Comparison of ENCODE assay signal across 14 mouse cellular contexts in genomic region chr14:121719638-121720601, GRCm38 (mm10).
A peak's percentile ranks its signal among the peaks of the same experiment; 100 is the strongest.
DNase-seq lines count a peak whose midpoint lies in the region; ATAC-seq and TF ChIP-seq lines count a peak whose summit lies in the region.
"Had no signal": no experiment of that assay in that cellular context is flagged by ENCODE, and none has a peak within 500 bp of the region (broad histone marks: within the 10 kb centered on the region; RNA-seq: fewer than 3 reads in every experiment).

No protein-coding gene starts in this region.

- no peaks in the 10 kb centered on the region for H3K27me3 ChIP-seq in liver, adult 2 months (ENCODE audit: control insufficient read depth, insufficient read depth, low read length)
- no peaks in the 10 kb centered on the region for H3K27me3 ChIP-seq in liver, embryonic 12.5 days (replicated peaks)
- H3K27me3 ChIP-seq in midbrain, embryonic 13.5 days = no peaks in the 10 kb centered on the region
- H3K27me3 ChIP-seq: embryonic facial prominence, embryonic 12.5 days had no signal

- H3K27ac ChIP-seq in liver, adult 2 months (replicated peaks; ENCODE audit: insufficient read depth, low read depth, low read length) = peak overlapping the region; percentile 68
- H3K27ac ChIP-seq in liver, embryonic 12.5 days = no peak overlapping the region
- no peak overlapping the region for H3K27ac ChIP-seq in midbrain, embryonic 13.5 days
- H3K27ac ChIP-seq: embryonic facial prominence, embryonic 12.5 days; macrophage had no signal

- TF ChIP-seq POLR2A in liver, adult 2 months (IDR thresholded peaks at IDR 0.05; ENCODE audit: extremely low read depth, insufficient read depth, low read length) = no peak

- H3K4me3 ChIP-seq in liver, adult 2 months (ENCODE audit: insufficient read depth, low read depth, low read length) = no peak overlapping the region
- no peak overlapping the region for H3K4me3 ChIP-seq in liver, embryonic 12.5 days
- no peak overlapping the region for H3K4me3 ChIP-seq in midbrain, embryonic 13.5 days (replicated peaks)
- H3K4me3 ChIP-seq: embryonic facial prominence, embryonic 12.5 days; myocyte had no signal

- H3K4me2 ChIP-seq in liver, embryonic 12.5 days = no peak overlapping the region
- H3K4me2 ChIP-seq in midbrain, embryonic 13.5 days (replicated peaks) = no peak overlapping the region
- H3K4me2 ChIP-seq: embryonic facial prominence, embryonic 12.5 days had no signal

- peaks cover 20% of the 10 kb centered on the region for H3K4me1 ChIP-seq in liver, adult 2 months (ENCODE audit: control insufficient read depth, insufficient read depth, low read length)
- peaks cover 10% of the 10 kb centered on the region; the same call in 1 of the 2 replicates for H3K4me1 ChIP-seq in liver, embryonic 12.5 days
- peaks cover 10% of the 10 kb centered on the region for H3K4me1 ChIP-seq in midbrain, embryonic 13.5 days (replicated peaks)

- no peaks in the 10 kb centered on the region for H3K79me2 ChIP-seq in liver, adult 2 months (ENCODE audit: control insufficient read depth, insufficient read depth, low read length)

- no peaks in the 10 kb centered on the region for H3K9me3 ChIP-seq in liver, embryonic 12.5 days (replicated peaks)
- no peaks in the 10 kb centered on the region for H3K9me3 ChIP-seq in midbrain, embryonic 13.5 days
- H3K9me3 ChIP-seq: embryonic facial prominence, embryonic 12.5 days had no signal

- DNase-seq in adrenal gland, postnatal 14 days = peak; percentile 40
- no peak for DNase-seq in adrenal gland, adult 8-10 months
- DNase-seq in liver, adult 2 months (ENCODE audit: extremely low read depth, low read depth, low spot score) = peak; percentile 94
- peak; percentile 69 to 86 for DNase-seq in kidney, postnatal 36 days
- DNase-seq in layer of hippocampus, postnatal 36 days = no peak
- DNase-seq: cerebellum, adult 11-12 months had no signal

- WGBS in liver, adult 2 months = 28% methylated on average over 9 of the region's 9 CpGs
- 55% methylated on average over 9 of the region's 9 CpGs for WGBS in liver, embryonic 12.5 days (ENCODE audit: insufficient replicate concordance)
- WGBS in midbrain, embryonic 13.5 days = 84% methylated on average over 9 of the region's 9 CpGs

- no peak for ATAC-seq in liver, embryonic 12.5 days
- ATAC-seq in megakaryocyte progenitor cell, adult 5-6 weeks (replicated peaks; ENCODE audit: poor library complexity) = peak; percentile 51
- no peak for ATAC-seq in midbrain, embryonic 13.5 days
- ATAC-seq: forebrain, embryonic 14.5 days; inflammation-experienced regulatory T-cells, adult 6 months had no signal

- no peak for TF ChIP-seq CTCF in liver, adult 2 months (IDR thresholded peaks at IDR 0.05; ENCODE audit: low read depth, low read length)

- no peaks in the 10 kb centered on the region for H3K36me3 ChIP-seq in liver, adult 2 months (ENCODE audit: control insufficient read depth, insufficient read depth, low read length)
- no peaks in the 10 kb centered on the region for H3K36me3 ChIP-seq in liver, embryonic 12.5 days
- H3K36me3 ChIP-seq in midbrain, embryonic 13.5 days = no peaks in the 10 kb centered on the region
- H3K36me3 ChIP-seq: embryonic facial prominence, embryonic 12.5 days had no signal

- H3K9ac ChIP-seq in liver, adult 2 months (ENCODE audit: low read depth, low read length) = no peak overlapping the region
- H3K9ac ChIP-seq in liver, embryonic 12.5 days = no peak overlapping the region
- H3K9ac ChIP-seq in midbrain, embryonic 13.5 days (replicated peaks) = no peak overlapping the region
- H3K9ac ChIP-seq: embryonic facial prominence, embryonic 12.5 days had no signal

Comparison
In these comparisons a context has a peak if more than half of its experiments do, and no peak if none do; other contexts are left out.
1. DNase-seq: peak in adrenal gland, postnatal 14 days (single experiment), liver, adult 2 months (single experiment) and kidney, postnatal 36 days (2 of 2); none in adrenal gland, adult 8-10 months (single experiment) and layer of hippocampus, postnatal 36 days (0 of 2).